Mouse (Mus musculus): Measurements from ENCODE around the gene Abca2. TPM values are rescaled to one million over a fixed set of nuclear protein-coding genes. Genes with fewer than 3 reads are reported as not detected.

The Abca2 gene
- polyA plus RNA-seq, 1 experiment from 2014 or later = 3.5 TPM

DNA sequence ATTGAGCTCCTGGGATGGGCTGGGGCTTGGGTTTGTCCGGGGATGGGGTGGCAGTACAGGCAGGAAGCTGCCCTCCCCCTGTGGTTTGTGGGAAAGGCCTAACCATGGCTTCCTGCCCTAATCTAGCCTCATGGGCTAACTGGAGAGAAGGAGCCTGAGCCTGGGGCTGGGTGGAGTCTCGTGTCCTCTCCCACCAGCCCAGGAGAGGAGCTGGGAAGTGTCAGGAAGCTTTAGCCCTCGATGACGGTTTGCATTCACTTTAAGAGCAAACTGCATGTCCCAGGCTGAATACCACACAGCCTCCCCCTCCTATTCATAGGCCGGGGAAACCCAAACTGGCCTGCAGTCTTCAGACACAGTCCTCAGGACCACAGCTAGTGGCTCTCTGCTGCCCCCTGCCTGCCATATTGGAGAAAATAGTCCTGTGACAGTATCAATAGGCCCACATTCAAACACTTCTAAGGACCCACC is 1.7 kb upstream of the Abca2 start:
- H3K36me3 ChIP-seq = no peaks in the 10 kb centered on the region
- H3K4me3 ChIP-seq (replicated peaks) = no peak overlapping the region
- no peak for ATAC-seq (ENCODE audit: insufficient number of reproducible peaks, insufficient read depth, low FRiP score, low TSS enrichment, low read depth)
- H3K4me1 ChIP-seq (replicated peaks) = peaks cover 6% of the 10 kb centered on the region
- WGBS = 31% methylated on average over 5 of the region's 5 CpGs
- H3K27ac ChIP-seq = no peak overlapping the region
- H3K27me3 ChIP-seq = peaks cover 78% of the 10 kb centered on the region
- no peak overlapping the region for H3K4me2 ChIP-seq
- no peaks in the 10 kb centered on the region for H3K9me3 ChIP-seq
- H3K9ac ChIP-seq (replicated peaks) = no peak overlapping the region

DNA sequence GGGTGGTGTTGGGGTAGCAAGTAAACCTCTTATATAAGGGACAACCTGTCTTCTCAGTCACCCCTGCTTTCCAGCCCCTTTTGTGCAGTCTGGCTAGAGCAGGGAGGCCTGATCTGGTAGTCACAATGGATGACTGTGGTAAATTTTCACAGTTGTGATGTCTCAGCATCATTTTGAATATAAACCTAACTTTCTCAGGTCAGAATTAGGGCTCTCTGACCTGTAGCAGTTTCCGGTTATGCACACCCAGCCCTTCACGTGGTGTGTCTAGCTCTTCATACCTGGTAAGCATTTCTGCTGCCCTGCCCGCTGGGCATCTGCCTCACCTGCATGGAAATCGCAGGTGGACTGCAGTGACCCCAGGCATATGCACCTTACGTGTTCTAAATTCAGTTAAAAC is 1.2 kb upstream of the Abca2 start:
- H3K4me1 ChIP-seq (replicated peaks) = peaks cover 6% of the 10 kb centered on the region
- no peak overlapping the region for H3K4me2 ChIP-seq
- H3K27me3 ChIP-seq = peaks cover 79% of the 10 kb centered on the region
- no peak for ATAC-seq (ENCODE audit: insufficient number of reproducible peaks, insufficient read depth, low FRiP score, low TSS enrichment, low read depth)
- H3K9ac ChIP-seq (replicated peaks) = no peak overlapping the region
- WGBS = 89% methylated on average over 5 of the region's 5 CpGs
- no peak overlapping the region for H3K27ac ChIP-seq
- H3K9me3 ChIP-seq = no peaks in the 10 kb centered on the region
- H3K36me3 ChIP-seq = no peaks in the 10 kb centered on the region
- no peak overlapping the region for H3K4me3 ChIP-seq (replicated peaks)

DNA sequence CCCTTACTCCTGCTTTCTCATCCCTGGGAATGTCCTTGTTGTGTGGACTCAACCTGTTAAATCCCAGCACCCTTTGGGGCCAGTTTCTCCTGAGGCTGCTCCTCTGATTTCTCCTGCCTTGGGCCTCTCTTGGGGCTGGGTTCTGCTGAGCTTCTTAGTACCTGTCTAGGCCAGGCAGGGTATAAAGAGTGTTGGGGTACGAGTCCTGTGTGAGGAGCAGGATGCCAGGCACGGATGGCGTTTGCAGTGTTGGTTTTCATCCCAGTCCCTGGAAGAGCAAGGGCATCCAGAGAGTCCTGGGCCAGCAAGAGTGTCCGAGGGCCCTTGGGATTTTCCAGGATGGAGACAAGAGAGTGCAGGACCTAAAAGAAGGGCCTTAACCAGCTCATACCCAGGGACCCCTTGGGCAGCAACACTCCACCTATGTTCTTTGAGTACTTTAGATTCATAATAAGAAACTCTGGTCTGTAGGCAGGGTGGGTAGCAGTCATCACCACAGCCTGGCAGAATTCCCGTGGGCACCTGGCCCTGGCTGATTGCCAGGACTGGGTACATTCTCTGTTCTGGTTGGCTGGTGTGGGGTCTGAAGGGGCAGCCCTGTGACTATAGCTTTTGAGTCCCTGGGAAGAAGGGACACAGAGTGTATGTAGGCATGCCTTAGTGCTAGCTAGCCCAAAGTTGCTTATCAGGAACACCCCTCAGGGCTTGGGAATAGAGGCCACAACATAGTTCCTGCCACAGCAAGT is 1.1 kb downstream of the Abca2 start:
- Histone ChIP-seq H3K27ac (no peak overlapping the region), H3K9me3 (no peaks in the 10 kb centered on the region), H3K4me1 (replicated peaks) (peaks cover 6% of the 10 kb centered on the region), H3K4me2 (peak overlapping the region; percentile 94), H3K9ac (replicated peaks) (no peak overlapping the region; the same call in 1 of the 2 replicates), H3K27me3 (peaks cover 55% of the 10 kb centered on the region), H3K4me3 (replicated peaks) (peak overlapping the region; percentile 75), H3K36me3 (no peaks in the 10 kb centered on the region)
- no peak for ATAC-seq (ENCODE audit: insufficient number of reproducible peaks, insufficient read depth, low FRiP score, low TSS enrichment, low read depth)
- WGBS = 69% methylated on average over 5 of the region's 5 CpGs

DNA sequence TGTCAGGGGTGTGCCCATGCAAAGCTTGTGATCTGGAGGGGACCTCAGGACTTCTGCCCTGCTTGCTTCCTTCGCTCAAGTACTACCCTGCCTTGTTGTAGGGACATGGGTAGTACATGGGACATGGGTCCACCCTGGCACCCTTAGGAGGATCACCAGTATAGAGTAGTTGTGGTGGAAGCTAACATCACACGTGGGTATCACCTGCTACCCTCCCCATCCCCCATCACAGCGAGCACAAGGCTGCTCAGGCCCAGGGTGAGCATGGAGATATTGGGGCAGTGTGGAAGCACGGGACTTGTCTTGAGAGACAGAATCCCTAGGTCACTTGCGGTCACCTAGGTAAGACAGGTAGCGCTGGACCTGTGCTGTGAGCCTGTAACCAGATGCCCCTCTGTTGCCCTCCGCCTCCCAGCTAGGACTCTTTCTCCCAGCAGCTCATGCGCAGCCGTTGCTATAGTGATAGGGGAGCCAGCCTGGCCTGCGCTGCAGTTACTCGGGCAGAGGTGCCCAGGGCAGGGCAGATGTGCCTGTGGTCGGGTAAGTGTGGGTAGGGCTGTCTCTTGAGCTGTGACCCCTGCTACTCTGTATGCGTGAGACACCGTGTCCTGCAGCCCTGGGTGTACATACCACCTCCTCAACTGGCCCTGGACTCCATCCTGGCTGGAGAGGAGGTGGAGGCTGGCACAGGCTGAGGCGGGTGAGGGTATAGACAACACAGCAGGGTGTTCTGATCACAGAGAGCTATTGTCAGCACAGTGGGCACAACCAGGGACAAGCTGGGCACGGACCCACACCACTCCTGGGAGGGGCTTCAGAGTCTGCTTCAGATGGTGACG is 2.1 kb downstream of the Abca2 start:
- H3K9ac ChIP-seq (replicated peaks) = no peak overlapping the region
- no peak overlapping the region for H3K4me2 ChIP-seq
- peaks cover 45% of the 10 kb centered on the region for H3K27me3 ChIP-seq
- ATAC-seq (ENCODE audit: insufficient number of reproducible peaks, insufficient read depth, low FRiP score, low TSS enrichment, low read depth) = no peak
- no peaks in the 10 kb centered on the region for H3K36me3 ChIP-seq
- H3K4me3 ChIP-seq (replicated peaks) = no peak overlapping the region
- no peaks in the 10 kb centered on the region for H3K9me3 ChIP-seq
- 76% methylated on average over 17 of the region's 17 CpGs for WGBS
- no peak overlapping the region for H3K27ac ChIP-seq
- peaks cover 6% of the 10 kb centered on the region for H3K4me1 ChIP-seq (replicated peaks)

DNA sequence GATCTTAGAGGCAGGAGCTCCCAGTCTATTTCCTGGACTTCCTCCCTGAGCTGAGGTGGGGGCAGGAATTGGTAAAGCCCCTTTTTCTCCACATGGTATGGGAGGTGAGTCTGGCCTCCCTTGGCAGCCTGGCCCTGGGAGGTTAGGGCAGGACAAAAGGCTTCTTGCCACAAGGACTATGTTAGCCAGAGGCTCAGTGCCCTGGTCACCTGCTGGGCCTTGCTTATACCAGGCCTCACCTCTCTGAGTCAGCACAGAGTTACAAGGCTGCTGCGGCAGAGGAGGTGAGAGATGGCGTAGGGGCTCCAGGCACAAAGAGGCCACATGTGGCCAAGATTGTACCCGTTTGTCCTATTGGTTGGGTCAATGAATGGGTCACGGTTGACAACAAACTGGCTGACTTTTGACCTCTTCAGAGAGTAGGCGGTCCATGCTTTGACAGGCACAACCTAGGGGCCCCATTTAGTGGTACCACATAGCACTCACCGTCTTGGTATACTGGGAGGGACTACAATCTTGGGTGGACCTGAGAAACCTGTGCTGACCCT is 2.9 kb downstream of the Abca2 start:
- Histone ChIP-seq H3K4me3 (replicated peaks) (no peak overlapping the region), H3K27ac (no peak overlapping the region), H3K9me3 (no peaks in the 10 kb centered on the region), H3K9ac (replicated peaks) (no peak overlapping the region), H3K27me3 (peaks cover 38% of the 10 kb centered on the region), H3K36me3 (no peaks in the 10 kb centered on the region), H3K4me1 (replicated peaks) (peaks cover 6% of the 10 kb centered on the region), H3K4me2 (no peak overlapping the region)
- WGBS = 60% methylated on average over 6 of the region's 6 CpGs
- ATAC-seq (ENCODE audit: insufficient number of reproducible peaks, insufficient read depth, low FRiP score, low TSS enrichment, low read depth) = no peak

DNA sequence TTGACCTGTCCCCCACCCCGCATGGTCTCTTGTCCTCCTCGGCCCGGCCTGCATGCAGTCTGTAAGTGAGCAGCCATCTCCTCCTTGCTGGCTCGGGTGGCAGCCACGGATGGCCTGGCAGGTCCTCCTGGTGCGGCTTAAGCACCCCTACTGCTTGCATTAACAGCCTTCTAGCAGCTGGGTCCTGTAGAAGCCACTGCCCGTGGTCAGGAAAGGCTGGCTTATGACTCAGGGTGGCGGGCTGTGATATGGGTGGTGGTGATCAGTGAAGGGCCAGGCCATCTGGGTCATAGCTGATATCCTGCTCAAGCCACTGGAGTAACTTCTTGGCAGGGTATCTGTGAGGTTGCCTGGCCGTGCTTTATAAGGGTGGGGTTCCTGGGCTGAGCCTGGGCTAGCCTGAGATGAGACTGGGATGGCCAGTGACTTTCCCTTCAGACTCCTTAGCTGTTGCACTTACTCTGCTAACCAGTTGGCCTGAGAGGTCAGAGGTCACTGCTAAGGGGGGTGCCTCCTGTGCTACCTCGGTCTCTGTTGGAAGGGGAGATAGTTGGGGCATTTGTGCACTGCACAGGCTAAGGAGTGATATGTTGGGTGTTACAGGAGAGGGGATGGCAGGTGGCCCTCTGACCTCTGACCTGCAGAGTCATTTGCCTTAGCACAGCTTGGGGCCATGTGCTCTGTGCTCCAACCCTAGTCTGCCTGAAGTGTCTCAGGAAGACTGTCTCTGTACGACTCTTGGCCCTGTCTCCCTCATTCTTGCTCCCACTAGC is 4.0 kb downstream of the Abca2 start:
- 64% methylated on average over 11 of the region's 11 CpGs for WGBS
- H3K9me3 ChIP-seq = no peaks in the 10 kb centered on the region
- H3K4me1 ChIP-seq (replicated peaks) = peaks cover 6% of the 10 kb centered on the region
- no peaks in the 10 kb centered on the region for H3K36me3 ChIP-seq
- no peak overlapping the region for H3K4me2 ChIP-seq
- H3K9ac ChIP-seq (replicated peaks) = no peak overlapping the region
- no peak for ATAC-seq (ENCODE audit: insufficient number of reproducible peaks, insufficient read depth, low FRiP score, low TSS enrichment, low read depth)
- H3K4me3 ChIP-seq (replicated peaks) = no peak overlapping the region
- no peak overlapping the region for H3K27ac ChIP-seq
- peaks cover 33% of the 10 kb centered on the region for H3K27me3 ChIP-seq

DNA sequence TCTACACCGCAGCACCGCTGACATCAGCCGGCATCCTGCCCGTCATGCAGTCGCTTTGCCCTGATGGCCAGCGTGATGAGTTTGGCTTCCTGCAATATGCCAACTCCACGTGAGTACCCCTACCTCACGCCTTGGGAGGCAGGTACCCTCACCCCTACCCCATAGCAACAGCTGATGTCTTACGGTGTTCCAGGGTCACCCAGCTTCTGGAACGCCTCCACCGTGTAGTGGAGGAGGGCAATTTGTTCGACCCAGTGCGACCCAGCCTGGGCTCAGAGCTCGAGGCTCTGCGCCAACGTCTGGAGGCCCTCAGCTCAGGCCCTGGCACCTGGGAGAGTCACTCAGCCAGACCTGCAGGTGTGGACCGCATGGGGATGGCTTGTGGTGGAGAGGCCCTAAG is 4.6 kb downstream of the Abca2 start:
- no peak overlapping the region for H3K9ac ChIP-seq (replicated peaks)
- H3K9me3 ChIP-seq = no peaks in the 10 kb centered on the region
- WGBS = 81% methylated on average over 17 of the region's 17 CpGs
- no peaks in the 10 kb centered on the region for H3K36me3 ChIP-seq
- peaks cover 6% of the 10 kb centered on the region for H3K4me1 ChIP-seq (replicated peaks)
- H3K4me2 ChIP-seq = no peak overlapping the region
- no peak overlapping the region for H3K27ac ChIP-seq
- no peak for ATAC-seq (ENCODE audit: insufficient number of reproducible peaks, insufficient read depth, low FRiP score, low TSS enrichment, low read depth)
- no peak overlapping the region for H3K4me3 ChIP-seq (replicated peaks)
- H3K27me3 ChIP-seq = peaks cover 33% of the 10 kb centered on the region

DNA sequence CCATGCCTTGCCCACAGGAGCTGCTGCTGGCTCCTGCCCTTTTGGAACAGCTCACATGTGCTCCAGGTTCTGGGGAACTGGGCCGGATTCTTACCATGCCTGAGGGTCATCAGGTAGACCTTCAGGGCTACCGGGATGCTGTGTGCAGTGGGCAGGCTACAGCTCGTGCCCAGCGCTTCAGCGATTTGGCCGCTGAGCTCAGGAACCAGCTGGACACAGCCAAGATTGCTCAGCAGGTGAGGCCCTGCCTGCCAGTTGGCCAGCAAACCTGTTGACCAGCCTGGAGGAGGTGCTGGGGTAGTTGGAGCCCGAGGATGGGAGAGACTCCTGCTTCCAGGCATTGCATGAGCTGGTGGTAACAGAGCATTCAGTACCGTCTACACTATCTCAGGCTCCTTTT is 5.8 kb downstream of the Abca2 start:
- peaks cover 1% of the 10 kb centered on the region for H3K4me1 ChIP-seq (replicated peaks)
- H3K27me3 ChIP-seq = peaks cover 27% of the 10 kb centered on the region
- H3K4me2 ChIP-seq = no peak overlapping the region
- H3K27ac ChIP-seq = no peak overlapping the region
- ATAC-seq (ENCODE audit: insufficient number of reproducible peaks, insufficient read depth, low FRiP score, low TSS enrichment, low read depth) = no peak
- peaks cover 1% of the 10 kb centered on the region; the same call in 1 of the 2 replicates for H3K36me3 ChIP-seq
- 86% methylated on average over 8 of the region's 8 CpGs for WGBS
- no peak overlapping the region for H3K9ac ChIP-seq (replicated peaks)
- H3K4me3 ChIP-seq (replicated peaks) = no peak overlapping the region
- H3K9me3 ChIP-seq = no peaks in the 10 kb centered on the region

DNA sequence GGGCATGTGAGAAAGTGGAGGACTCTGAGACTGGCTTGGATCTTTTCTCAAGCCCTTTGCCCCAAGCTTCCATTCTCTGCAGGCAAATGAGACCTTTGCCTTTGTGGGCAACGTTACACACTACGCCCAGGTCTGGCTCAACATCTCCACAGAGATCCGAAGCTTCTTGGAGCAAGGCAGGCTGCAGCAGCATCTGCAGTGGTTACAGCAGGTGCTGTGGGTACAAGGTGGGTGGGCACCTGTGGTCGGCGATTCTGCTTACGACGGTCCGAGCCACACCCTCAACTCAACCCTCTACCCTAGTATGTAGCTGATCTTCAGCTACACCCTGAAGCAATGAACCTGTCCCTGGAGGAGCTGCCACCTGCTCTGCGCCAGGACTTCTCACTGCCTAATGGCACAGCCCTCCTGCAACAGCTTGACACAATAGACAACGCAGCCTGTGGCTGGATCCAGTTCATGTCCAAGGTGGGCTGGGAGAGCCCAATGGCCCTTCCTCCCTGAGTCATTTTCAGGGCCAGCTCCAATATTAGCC is 7.8 kb downstream of the Abca2 start:
- WGBS = 94% methylated on average over 10 of the region's 10 CpGs
- no peak overlapping the region for H3K4me3 ChIP-seq (replicated peaks)
- H3K27me3 ChIP-seq = peaks cover 6% of the 10 kb centered on the region; the same call in 1 of the 2 replicates
- H3K27ac ChIP-seq = no peak overlapping the region
- no peaks in the 10 kb centered on the region for H3K9me3 ChIP-seq
- H3K4me1 ChIP-seq (replicated peaks) = no peaks in the 10 kb centered on the region
- no peak overlapping the region for H3K9ac ChIP-seq (replicated peaks)
- H3K4me2 ChIP-seq = no peak overlapping the region
- peaks cover 5% of the 10 kb centered on the region; the same call in 1 of the 2 replicates for H3K36me3 ChIP-seq
- no peak for ATAC-seq (ENCODE audit: insufficient number of reproducible peaks, insufficient read depth, low FRiP score, low TSS enrichment, low read depth)

DNA sequence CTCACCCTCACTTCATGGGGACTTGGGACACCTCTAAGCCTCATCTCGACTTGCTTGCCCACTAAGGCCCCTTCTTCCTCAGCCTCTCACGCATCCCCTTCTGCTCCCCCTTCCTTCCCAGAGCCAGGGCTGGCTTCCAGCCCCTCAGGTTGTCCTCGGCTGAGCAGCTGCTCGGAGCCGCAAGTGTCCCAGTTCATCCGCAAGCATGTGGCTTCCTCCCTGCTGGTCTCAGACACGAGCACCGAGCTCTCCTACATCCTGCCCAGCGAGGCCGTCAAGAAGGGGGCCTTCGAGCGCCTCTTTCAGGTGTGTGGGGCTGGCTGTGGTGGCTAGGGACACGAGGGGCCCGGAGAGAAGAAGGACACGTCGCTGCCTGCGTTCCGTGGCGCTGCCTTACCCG is 12.6 kb downstream of the Abca2 start:
- no peak for ATAC-seq (ENCODE audit: insufficient number of reproducible peaks, insufficient read depth, low FRiP score, low TSS enrichment, low read depth)
- Histone ChIP-seq H3K4me3 (replicated peaks) (no peak overlapping the region), H3K4me1 (replicated peaks) (no peaks in the 10 kb centered on the region), H3K9ac (replicated peaks) (no peak overlapping the region), H3K9me3 (no peaks in the 10 kb centered on the region), H3K36me3 (peaks cover 11% of the 10 kb centered on the region), H3K27ac (no peak overlapping the region), H3K4me2 (no peak overlapping the region), H3K27me3 (no peaks in the 10 kb centered on the region)
- WGBS = 84% methylated on average over 20 of the region's 20 CpGs

Measured in limb, embryonic 12.5 days (tissue).